Mouse (Mus musculus): Measurements from ENCODE around the gene Gm49388.
"Not testable (repeated sequence)": the region's sequence is repeated elsewhere in the genome, so short reads cannot be mapped to it uniquely, and the experiment has no call there.

Gene Gm49388

GRCm38 (mm10) chr7:127802313-127802712 lies 16.9 kb downstream of the Gm49388 start:
- no peak for DNase-seq (ENCODE audit: low spot score)

GRCm38 (mm10) chr7:127808821-127809220 lies 23.4 kb downstream of the Gm49388 start:
- DNase-seq (ENCODE audit: low spot score): no peak

GRCm38 (mm10) chr7:127809846-127810245 lies 24.4 kb downstream of the Gm49388 start:
- no peak for DNase-seq (ENCODE audit: low spot score)

GRCm38 (mm10) chr7:127810650-127811049 lies 25.2 kb downstream of the Gm49388 start:
- no peak for DNase-seq (ENCODE audit: low spot score)

GRCm38 (mm10) chr7:127811240-127811639 lies 25.8 kb downstream of the Gm49388 start:
- no peak for DNase-seq (ENCODE audit: low spot score)

- DNase-seq (ENCODE audit: low spot score): no peak
These were observed 26.9 kb downstream of the Gm49388 start for GRCm38 (mm10) chr7:127812292-127812691.

- no peak for DNase-seq (ENCODE audit: low spot score)
These were observed 28.4 kb downstream of the Gm49388 start for GRCm38 (mm10) chr7:127813821-127814220.

- no peak for DNase-seq (ENCODE audit: low spot score)
These were observed 29.0 kb downstream of the Gm49388 start for GRCm38 (mm10) chr7:127814241-127814921.

GRCm38 (mm10) chr7:127815116-127815665 lies 29.8 kb downstream of the Gm49388 start:
- no peak for DNase-seq (ENCODE audit: low spot score)

- no peak for DNase-seq (ENCODE audit: low spot score)
These were observed 30.8 kb downstream of the Gm49388 start for GRCm38 (mm10) chr7:127815954-127816821.

- no peak for DNase-seq (ENCODE audit: low spot score)
These were observed 31.6 kb downstream of the Gm49388 start for GRCm38 (mm10) chr7:127817053-127817452.

- no peak for DNase-seq (ENCODE audit: low spot score)
These were observed 32.4 kb downstream of the Gm49388 start for GRCm38 (mm10) chr7:127817776-127818175.

- no peak for DNase-seq (ENCODE audit: low spot score)
These were observed 35.6 kb downstream of the Gm49388 start for GRCm38 (mm10) chr7:127820836-127821509.

- no peak for DNase-seq (ENCODE audit: low spot score)
These were observed 37.1 kb downstream of the Gm49388 start for GRCm38 (mm10) chr7:127822494-127822893.

GRCm38 (mm10) chr7:127823236-127824171 lies 38.1 kb downstream of the Gm49388 start:
- no peak for DNase-seq (ENCODE audit: low spot score)

GRCm38 (mm10) chr7:127824176-127824871 lies 38.9 kb downstream of the Gm49388 start, which contains the start of the genes Stx4a and Stx1b:
TSS of gene Stx4a (plus strand) at chr7:127824294.
TSS of gene Stx1b (minus strand) at chr7:127824549.
- DNase-seq (ENCODE audit: low spot score): no peak

GRCm38 (mm10) chr7:127835550-127835949 lies 50.1 kb downstream of the Gm49388 start:
- no peak for DNase-seq (ENCODE audit: low spot score)

- no peak for DNase-seq (ENCODE audit: low spot score)
These were observed 52.1 kb downstream of the Gm49388 start for GRCm38 (mm10) chr7:127837473-127837872.

- DNase-seq (ENCODE audit: low spot score): not testable (repeated sequence)
These were observed 52.5 kb downstream of the Gm49388 start for GRCm38 (mm10) chr7:127837878-127838277.

- DNase-seq (ENCODE audit: low spot score): not testable (repeated sequence)
These were observed 54.6 kb downstream of the Gm49388 start for GRCm38 (mm10) chr7:127840031-127840430.
